Mouse (Mus musculus): ENCODE measurements at regions not wholly inside any gene's neighbourhood (a gene's known extent, or its start where the extent isn't known, plus 50 kb on each side); places are given as distances from the start of the nearest gene placed in this dataset.

GRCm38 (mm10) chr2:160584568-160584967, 61.1 kb upstream of the Top1 start:
- TF ChIP-seq CTCF (IDR thresholded peaks at IDR 0.05; ENCODE audit: low read depth) (no peak), EP300 (IDR thresholded peaks at IDR 0.05; ENCODE audit: low read depth) (no peak)

All from heart, postnatal 0 days (tissue).